Mouse (Mus musculus) liver, embryonic 14.5 days (tissue): ENCODE results near the gene Rhno1.

Source experiments
- CTCF ChIP-seq: IDR thresholded peaks from 2 replicates; pipeline ENCODE4 v1.5.1; 2016; ENCODE audit warnings: antibody characterized with exemption, low read depth, control low read depth
- EP300 ChIP-seq: IDR thresholded peaks from 2 replicates; pipeline ENCODE4 v1.6.1; 2016; ENCODE audit warnings: antibody characterized with exemption, low read depth

DNA sequence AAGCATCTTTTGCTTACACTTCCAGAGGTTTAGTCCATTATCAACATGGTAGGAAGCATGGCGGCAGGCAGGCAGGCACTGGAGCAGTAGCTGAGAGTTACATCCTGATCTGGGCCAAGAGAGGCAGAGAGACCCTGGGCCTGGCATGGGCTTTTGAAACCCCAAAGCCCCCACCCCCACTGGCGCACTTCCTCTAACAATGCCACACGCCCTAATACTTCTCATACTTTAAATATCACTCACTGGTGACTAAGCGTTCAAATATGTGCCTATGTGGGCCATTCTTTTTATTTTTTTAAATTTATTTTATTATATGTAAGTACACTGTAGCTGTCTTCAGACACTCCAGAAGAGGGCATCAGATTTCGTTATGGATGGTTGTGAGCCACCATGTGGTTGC lies 3.8 kb upstream of the Rhno1 start:
- no peak for TF ChIP-seq CTCF
- no peak for TF ChIP-seq EP300
